ENCODE assay signal across 8 mouse cellular contexts in genomic region chr4:123239361-123240203, GRCm38 (mm10). TPM values are rescaled to one million over a fixed set of nuclear protein-coding genes. Genes with fewer than 3 reads are reported as not detected.
DNase-seq lines count a peak whose midpoint lies in the region; ATAC-seq and TF ChIP-seq lines count a peak whose summit lies in the region.

No protein-coding gene starts in this region.

- peak; percentile 15; the same call in 1 of the 2 replicates for TF ChIP-seq CTCF in gastrocnemius, adult 2 months (IDR thresholded peaks at IDR 0.05)

- no peaks in the 10 kb centered on the region for H3K9me3 ChIP-seq in hindbrain, embryonic 12.5 days (replicated peaks)
- no peaks in the 10 kb centered on the region for H3K9me3 ChIP-seq in limb, embryonic 15.5 days

- intact Hi-C loops in gastrocnemius, adult 2 months (cut with DNase I), result no loop called here

- peak; percentile 41 for DNase-seq in urinary bladder, postnatal 14 days (ENCODE audit: low spot score)
- no peak for DNase-seq in urinary bladder, adult 18-20 months (ENCODE audit: low spot score in 2 of 2)
- peak; percentile 92 for DNase-seq in gastrocnemius, adult 2 months
- DNase-seq in neural tube, embryonic 10.5 days (ENCODE audit: extremely low spot score, low spot score), result peak; percentile 83
- DNase-seq in natural killer cell, adult 2 months (ENCODE audit: low spot score in 2 of 2), result no peak
- DNase-seq in layer of hippocampus, adult 9-11 months, result no peak

- H3K4me3 ChIP-seq in gastrocnemius, adult 2 months, result peak overlapping the region; percentile 61
- peak overlapping the region; percentile 34 for H3K4me3 ChIP-seq in hindbrain, embryonic 12.5 days
- H3K4me3 ChIP-seq in limb, embryonic 15.5 days, result peak overlapping the region; percentile 36

- peak; percentile 65 for ATAC-seq in hindbrain, embryonic 12.5 days (ENCODE audit: low FRiP score)
- ATAC-seq in limb, embryonic 15.5 days (ENCODE audit: insufficient number of reproducible peaks, low FRiP score, low TSS enrichment, low read depth), result peak; percentile 62

- peaks cover 28% of the 10 kb centered on the region for H3K27me3 ChIP-seq in hindbrain, embryonic 12.5 days
- H3K27me3 ChIP-seq in limb, embryonic 15.5 days, result peaks cover 40% of the 10 kb centered on the region

- peaks cover 22% of the 10 kb centered on the region for H3K4me1 ChIP-seq in hindbrain, embryonic 12.5 days
- peaks cover 21% of the 10 kb centered on the region for H3K4me1 ChIP-seq in limb, embryonic 15.5 days

- H3K36me3 ChIP-seq in hindbrain, embryonic 12.5 days, result no peaks in the 10 kb centered on the region
- H3K36me3 ChIP-seq in limb, embryonic 15.5 days, result no peaks in the 10 kb centered on the region

- H3K9ac ChIP-seq in hindbrain, embryonic 12.5 days, result peak overlapping the region; percentile 61
- H3K9ac ChIP-seq in limb, embryonic 15.5 days, result peak overlapping the region; percentile 31; the same call in 1 of the 2 replicates

- peak overlapping the region; percentile 83 for H3K27ac ChIP-seq in gastrocnemius, adult 2 months
- H3K27ac ChIP-seq in hindbrain, embryonic 12.5 days, result peak overlapping the region; percentile 49; the same call in 1 of the 2 replicates
- H3K27ac ChIP-seq in limb, embryonic 15.5 days, result no peak overlapping the region; the same call in 1 of the 2 replicates

- 5% methylated on average over 52 of the region's 58 CpGs for WGBS in hindbrain, embryonic 12.5 days
- 8% methylated on average over 58 of the region's 58 CpGs for WGBS in limb, embryonic 15.5 days

- H3K4me2 ChIP-seq in hindbrain, embryonic 12.5 days (replicated peaks), result peak overlapping the region; percentile 61
- H3K4me2 ChIP-seq in limb, embryonic 15.5 days, result peak overlapping the region; percentile 72

RNA-seq across cellular contexts. Expression of gene Heyl, which starts 6.2 kb away (rescaled TPM):
- 1 to 10 TPM; 5.1 to 6.4 TPM for total RNA-seq in gastrocnemius, adult 2 months (2021)
- 8.6 and 10.1 TPM in 2 replicates for polyA plus RNA-seq in hindbrain, embryonic 12.5 days (2016; fragmentation: Nextera tagmentation; extraction: Ambion mirVana)
- polyA plus RNA-seq in limb, embryonic 15.5 days (2015; fragmentation: Nextera tagmentation; extraction: Ambion mirVana), result 11.0 and 15.6 TPM in 2 replicates

RNA-seq across cellular contexts. Expression of gene Pabpc4, which starts 22.6 kb away (rescaled TPM):
- total RNA-seq in gastrocnemius, adult 2 months (2021), result 100 to 1,000 TPM; 325 to 341 TPM
- polyA plus RNA-seq in hindbrain, embryonic 12.5 days (2016; fragmentation: Nextera tagmentation; extraction: Ambion mirVana), result 36.1 and 36.4 TPM in 2 replicates
- 40.1 and 42.6 TPM in 2 replicates for polyA plus RNA-seq in limb, embryonic 15.5 days (2015; fragmentation: Nextera tagmentation; extraction: Ambion mirVana)

RNA-seq across cellular contexts. Expression of gene Nt5c1a, which starts 38.3 kb away (rescaled TPM):
- total RNA-seq in gastrocnemius, adult 2 months (2021), result 10 to 100 TPM; 38.8 to 53.4 TPM
- polyA plus RNA-seq in hindbrain, embryonic 12.5 days (2016; fragmentation: Nextera tagmentation; extraction: Ambion mirVana), result not detected in 2 replicates
- polyA plus RNA-seq in limb, embryonic 15.5 days (2015; fragmentation: Nextera tagmentation; extraction: Ambion mirVana), result 0.14 TPM in 1 of 2 replicates, not detected in the other

RNA-seq across cellular contexts. Expression of gene Hpcal4, which starts 56.6 kb away (rescaled TPM):
- under 1 TPM in 1 of 2 experiments, not detected in 1; 0.08 TPM for total RNA-seq in gastrocnemius, adult 2 months (2021)
- polyA plus RNA-seq in hindbrain, embryonic 12.5 days (2016; fragmentation: Nextera tagmentation; extraction: Ambion mirVana), result 2.7 and 3.7 TPM in 2 replicates
- polyA plus RNA-seq in limb, embryonic 15.5 days (2015; fragmentation: Nextera tagmentation; extraction: Ambion mirVana), result 0.46 and 0.50 TPM in 2 replicates

Comparison
In these comparisons a context has a peak if more than half of its experiments do, and no peak if none do; other contexts are left out.
1. DNase-seq: peak in urinary bladder, postnatal 14 days (single experiment), gastrocnemius, adult 2 months (single experiment) and neural tube, embryonic 10.5 days (single experiment); none in urinary bladder, adult 18-20 months (0 of 2), natural killer cell, adult 2 months (0 of 2) and layer of hippocampus, adult 9-11 months (single experiment).
2. Peak in every context shown above with its lines, with median percentiles within 50 percentile points of each other: H3K4me3 ChIP-seq.